Comparison of ENCODE assay signal across 11 mouse cellular contexts in the genomic region with DNA sequence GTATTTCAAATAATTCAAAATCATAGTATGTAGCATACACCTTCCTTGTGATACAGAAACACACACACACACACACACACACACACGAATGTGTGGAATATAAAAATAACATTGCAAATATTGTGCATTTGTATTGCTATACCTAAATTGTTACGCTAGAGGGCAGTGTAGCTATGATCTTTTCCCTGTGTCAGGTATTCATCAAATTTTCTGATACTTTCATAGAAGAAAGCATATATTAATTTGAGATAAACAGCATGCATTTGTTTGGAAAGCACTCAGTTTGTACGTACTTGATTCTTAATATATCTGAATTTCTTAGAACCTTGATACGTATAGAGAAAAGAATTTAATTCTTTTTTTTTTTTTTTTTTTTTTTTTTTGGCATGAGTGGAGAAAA.
DNase-seq lines count a peak whose midpoint lies in the region; ATAC-seq and TF ChIP-seq lines count a peak whose summit lies in the region.
"Had no signal": no experiment of that assay in that cellular context is flagged by ENCODE, and none has a peak within 500 bp of the region (broad histone marks: within the 10 kb centered on the region; RNA-seq: fewer than 3 reads in every experiment).

No protein-coding gene starts in this region.

- no peaks in the 10 kb centered on the region for H3K36me3 ChIP-seq in ES-E14 (ENCODE audit: control insufficient read depth, insufficient read depth, low read length, poor library complexity, severe bottlenecking)
- no peaks in the 10 kb centered on the region for H3K36me3 ChIP-seq in embryonic facial prominence, embryonic 14.5 days (ENCODE audit: control insufficient read depth, insufficient read depth, low read length)

- H3K4me2 ChIP-seq in embryonic facial prominence, embryonic 14.5 days (ENCODE audit: low read depth, low read length) = no peak overlapping the region

- in situ Hi-C loops in ES-E14 (cut with MboI; ENCODE audit: low sequenced_read_pairs in 2 of 2, unreplicated experiment in 2 of 2) = no loop called here

- no peak overlapping the region for H3K4me3 ChIP-seq in ES-E14 (ENCODE audit: insufficient read depth in 1 of 2, low read depth in 1 of 2, low read length in 2 of 2, poor library complexity in 1 of 2, severe bottlenecking in 1 of 2)
- H3K4me3 ChIP-seq in embryonic facial prominence, embryonic 14.5 days (ENCODE audit: low read depth, low read length) = no peak overlapping the region

- ATAC-seq in embryonic facial prominence, embryonic 14.5 days (ENCODE audit: low read depth) = no peak

- H3K27ac ChIP-seq in ES-E14 (ENCODE audit: insufficient read depth, low read depth, low read length, poor library complexity, severe bottlenecking) = no peak overlapping the region
- no peak overlapping the region for H3K27ac ChIP-seq in embryonic facial prominence, embryonic 14.5 days (replicated peaks; ENCODE audit: low read depth, low read length)
- H3K27ac ChIP-seq: macrophage had no signal

- 26% methylated on average over 4 of the region's 4 CpGs for WGBS in embryonic facial prominence, embryonic 14.5 days

- H3K27me3 ChIP-seq in embryonic facial prominence, embryonic 14.5 days (replicated peaks; ENCODE audit: control insufficient read depth, insufficient read depth, low read length) = no peaks in the 10 kb centered on the region

- H3K9ac ChIP-seq in ES-E14 (ENCODE audit: insufficient read depth, low read depth, low read length, poor library complexity, severe bottlenecking) = no peak overlapping the region
- no peak overlapping the region for H3K9ac ChIP-seq in embryonic facial prominence, embryonic 14.5 days (ENCODE audit: low read depth, low read length)

- H3K9me3 ChIP-seq in ES-E14 (ENCODE audit: control insufficient read depth, insufficient read depth, low read depth, low read length) = no peaks in the 10 kb centered on the region
- H3K9me3 ChIP-seq in embryonic facial prominence, embryonic 14.5 days (ENCODE audit: control insufficient read depth, low read length) = no peaks in the 10 kb centered on the region

- H3K4me1 ChIP-seq in ES-E14 (ENCODE audit: control insufficient read depth in 2 of 2, insufficient read depth in 2 of 2, low read length in 2 of 2, poor library complexity in 1 of 2) = no peaks in the 10 kb centered on the region
- no peaks in the 10 kb centered on the region for H3K4me1 ChIP-seq in embryonic facial prominence, embryonic 14.5 days (ENCODE audit: control insufficient read depth, insufficient read depth, low read length)

- peak; percentile 22 to 71 for DNase-seq in cerebellum, postnatal 10 days
- DNase-seq in cerebellum, adult 9-11 months = no peak
- DNase-seq in layer of hippocampus, adult 11-12 months (ENCODE audit: low spot score) = peak; percentile 4
- DNase-seq in layer of hippocampus, adult 9-11 months = no peak
- DNase-seq in ES-E14 (ENCODE audit: low read depth, low spot score) = peak; percentile 3
- DNase-seq in embryonic facial prominence, embryonic 14.5 days (ENCODE audit: low spot score) = peak; percentile 23
- DNase-seq in adrenal gland, adult 2 months = no peak
- DNase-seq in adrenal gland, postnatal 4 days (ENCODE audit: low spot score in 2 of 2) = no peak
- DNase-seq: B cell, adult 2 months; gastrocnemius, postnatal 36 days had no signal

TF ChIP-seq in ES-E14, 5 proteins besides CTCF, POLR2A, EP300 and RAD21:
- TF ChIP-seq CHD2 (IDR thresholded peaks at IDR 0.05; ENCODE audit: low read depth, low read length) (no peak), ZNF384 (IDR thresholded peaks at IDR 0.05; ENCODE audit: low read depth, low read length) (peak; percentile 69), HCFC1 (IDR thresholded peaks at IDR 0.05; ENCODE audit: borderline replicate concordance, insufficient read depth, low read length) (no peak), MAFK (IDR thresholded peaks at IDR 0.05; ENCODE audit: insufficient read depth, low read depth, low read length) (no peak), ZC3H11A (IDR thresholded peaks at IDR 0.05; ENCODE audit: borderline replicate concordance, low read depth, low read length) (no peak)

Comparison
In these comparisons a context has a peak if more than half of its experiments do, and no peak if none do; other contexts are left out.
1. DNase-seq: peak in cerebellum, postnatal 10 days (2 of 2), layer of hippocampus, adult 11-12 months (single experiment), ES-E14 (single experiment) and embryonic facial prominence, embryonic 14.5 days (single experiment); none in cerebellum, adult 9-11 months (single experiment), layer of hippocampus, adult 9-11 months (single experiment), adrenal gland, adult 2 months (single experiment) and adrenal gland, postnatal 4 days (0 of 2).